Mouse (Mus musculus) layer of hippocampus, adult 8-10 months (tissue): Measurements from ENCODE around the gene Olfr517. TPM values are rescaled to one million over a fixed set of nuclear protein-coding genes. Genes with fewer than 3 reads are reported as not detected.

Experiments used
- DNase-seq, 2 experiments: peaks; one replicate each; pipeline ENCODE4 v3.0.0; 2022; ENCODE audit warnings: low spot score in 2 of 2
- total RNA-seq, 4 experiments: library from RNA; stranded (reverse); gene quantifications; 2 replicates each; pipeline ENCODE4 v1.2.4; 2022

The Olfr517 gene
- total RNA-seq = not detected

- DNase-seq = no peak
Measured at GRCm38 (mm10) chr7:108872279-108872678, at the start of gene Olfr517. TSS of gene Olfr517 (minus strand) at chr7:108872379.

- DNase-seq = no peak
Measured at GRCm38 (mm10) chr7:108903969-108904368, 31.8 kb upstream of the Olfr517 start.

- DNase-seq = no peak
Measured at GRCm38 (mm10) chr7:108894320-108894719, 22.1 kb upstream of the Olfr517 start, which contains the start of gene Olfr519. TSS of gene Olfr519 (minus strand) at chr7:108894420.

GRCm38 (mm10) chr7:108884906-108885305, 12.7 kb upstream of the Olfr517 start, which contains the start of gene Olfr518:
TSS of gene Olfr518 (minus strand) at chr7:108885006.
- no peak for DNase-seq

- DNase-seq = no peak
Measured at GRCm38 (mm10) chr7:108850429-108850828, 21.8 kb downstream of the Olfr517 start, which contains the start of gene Olfr516. TSS of gene Olfr516 (minus strand) at chr7:108850529.

- DNase-seq = no peak
Measured at GRCm38 (mm10) chr7:108825897-108826296, 46.3 kb downstream of the Olfr517 start, which contains the start of gene Olfr514. TSS of gene Olfr514 (minus strand) at chr7:108825997.

Other genes starting within 250 kb of the Olfr517 start
- not detected for gene Olfr508, start 242.4 kb downstream of the Olfr517 start, total RNA-seq
- not detected for gene Olfr509, start 220.5 kb downstream of the Olfr517 start, total RNA-seq
- gene Olfr510, start 206.0 kb downstream of the Olfr517 start, total RNA-seq = not detected
- not detected for gene Olfr512, start 159.1 kb downstream of the Olfr517 start, total RNA-seq
- gene Olfr513, start 121.4 kb downstream of the Olfr517 start, total RNA-seq = not detected
- gene Olfr514, start 46.4 kb downstream of the Olfr517 start, total RNA-seq = not detected
- gene Olfr516, start 21.9 kb downstream of the Olfr517 start, total RNA-seq = not detected
- gene Olfr518, start 12.6 kb upstream of the Olfr517 start, total RNA-seq = not detected
- gene Olfr519, start 22.0 kb upstream of the Olfr517 start, total RNA-seq = not detected
- under 1 TPM; 0.26 to 0.56 (median 0.42) TPM for gene Nlrp10, start 57.8 kb upstream of the Olfr517 start, total RNA-seq
- 100 to 1,000 TPM in 2 of 4 experiments, 10 to 100 TPM in 2; 92.4 to 104 (median 100) TPM for gene Eif3f, start 62.0 kb upstream of the Olfr517 start, total RNA-seq
- 100 to 1,000 TPM; 146 to 206 (median 173) TPM for gene Tub, start 78.0 kb upstream of the Olfr517 start, total RNA-seq
- gene Ric3, start 211.0 kb upstream of the Olfr517 start, total RNA-seq = 10 to 100 TPM; 66.7 to 77.1 (median 72.9) TPM